Mouse (Mus musculus): ENCODE results near the gene Zmynd10. TPM values are rescaled to one million over a fixed set of nuclear protein-coding genes. Genes with fewer than 3 reads are reported as not detected.
"Not testable (repeated sequence)": the region's sequence is repeated elsewhere in the genome, so short reads cannot be mapped to it uniquely, and the experiment has no call there.

Zmynd10 gene
- polyA plus RNA-seq, 1 experiment from 2014 or later: 0.22 TPM

- ATAC-seq (ENCODE audit: insufficient number of reproducible peaks, low FRiP score): no peak
- Histone ChIP-seq H3K27ac (ENCODE audit: poor library complexity, severe bottlenecking) (no peak overlapping the region), H3K4me2 (peak overlapping the region; percentile 91), H3K36me3 (peaks cover 46% of the 10 kb centered on the region), H3K27me3 (replicated peaks) (no peaks in the 10 kb centered on the region), H3K4me1 (replicated peaks) (peaks cover 48% of the 10 kb centered on the region), H3K9me3 (replicated peaks) (no peaks in the 10 kb centered on the region), H3K9ac (0 out of 2 replicates have a peak overlapping the region, but pooled peaks have one; percentile 88), H3K4me3 (peak overlapping the region; percentile 88)
- 85% methylated on average over 22 of the region's 22 CpGs for WGBS
These were observed 24.6 kb downstream of the Zmynd10 start for GRCm38 (mm10) chr9:107571534-107572326.

- 98% methylated on average over 2 of the region's 2 CpGs for WGBS
- Histone ChIP-seq H3K27ac (ENCODE audit: poor library complexity, severe bottlenecking) (no peak overlapping the region), H3K27me3 (replicated peaks) (no peaks in the 10 kb centered on the region), H3K4me1 (replicated peaks) (peaks cover 48% of the 10 kb centered on the region), H3K9ac (no peak overlapping the region), H3K9me3 (replicated peaks) (no peaks in the 10 kb centered on the region), H3K4me2 (no peak overlapping the region), H3K36me3 (peaks cover 46% of the 10 kb centered on the region), H3K4me3 (no peak overlapping the region)
- ATAC-seq (ENCODE audit: insufficient number of reproducible peaks, low FRiP score): no peak
These were observed 25.2 kb downstream of the Zmynd10 start for GRCm38 (mm10) chr9:107572327-107572662.

- not testable (repeated sequence) for H3K4me3 ChIP-seq; H3K9me3 ChIP-seq (replicated peaks); H3K27ac ChIP-seq (ENCODE audit: poor library complexity, severe bottlenecking); H3K9ac ChIP-seq; H3K27me3 ChIP-seq (replicated peaks); H3K4me2 ChIP-seq; ATAC-seq (ENCODE audit: insufficient number of reproducible peaks, low FRiP score)
- peaks cover 46% of the 10 kb centered on the region for H3K36me3 ChIP-seq
- WGBS: 75% methylated on average over 6 of the region's 6 CpGs
- peaks cover 46% of the 10 kb centered on the region for H3K4me1 ChIP-seq (replicated peaks)
These were observed 26.7 kb downstream of the Zmynd10 start for GRCm38 (mm10) chr9:107573774-107574173.

- no peak overlapping the region for H3K27ac ChIP-seq (ENCODE audit: poor library complexity, severe bottlenecking)
These were observed 28.7 kb downstream of the Zmynd10 start for GRCm38 (mm10) chr9:107575579-107576356.

GRCm38 (mm10) chr9:107576357-107577107 lies 29.4 kb downstream of the Zmynd10 start, which contains the start of gene Hyal1:
TSS of gene Hyal1 (plus strand) at chr9:107576927.
- 26% methylated on average over 16 of the region's 16 CpGs for WGBS
- Histone ChIP-seq H3K4me1 (replicated peaks) (peaks cover 40% of the 10 kb centered on the region), H3K36me3 (peaks cover 32% of the 10 kb centered on the region), H3K9me3 (replicated peaks) (no peaks in the 10 kb centered on the region), H3K27me3 (replicated peaks) (no peaks in the 10 kb centered on the region), H3K9ac (peak within 1 kb of the TSS; percentile 58), H3K27ac (ENCODE audit: poor library complexity, severe bottlenecking) (no peak within 1 kb of the TSS; the same call in 1 of the 2 replicates), H3K4me3 (peak within 1 kb of the TSS; percentile 40), H3K4me2 (peak within 1 kb of the TSS; percentile 70)
- peak; percentile 84 for ATAC-seq (ENCODE audit: insufficient number of reproducible peaks, low FRiP score)

More at GRCm38 (mm10) chr9:107575579-107576356, 28.7 kb downstream of the Zmynd10 start:
- Histone ChIP-seq H3K36me3 (peaks cover 40% of the 10 kb centered on the region), H3K4me2 (no peak overlapping the region), H3K9ac (no peak overlapping the region), H3K4me1 (replicated peaks) (peaks cover 43% of the 10 kb centered on the region), H3K27me3 (replicated peaks) (no peaks in the 10 kb centered on the region), H3K9me3 (replicated peaks) (no peaks in the 10 kb centered on the region), H3K4me3 (no peak overlapping the region)
- no peak for ATAC-seq (ENCODE audit: insufficient number of reproducible peaks, low FRiP score)
- 85% methylated on average over 14 of the region's 14 CpGs for WGBS

- Histone ChIP-seq H3K4me2 (no peak overlapping the region), H3K27me3 (replicated peaks) (no peaks in the 10 kb centered on the region), H3K27ac (ENCODE audit: poor library complexity, severe bottlenecking) (no peak overlapping the region), H3K9ac (no peak overlapping the region), H3K4me3 (no peak overlapping the region), H3K36me3 (peaks cover 19% of the 10 kb centered on the region), H3K9me3 (replicated peaks) (no peaks in the 10 kb centered on the region), H3K4me1 (replicated peaks) (peaks cover 38% of the 10 kb centered on the region)
- 89% methylated on average over 10 of the region's 10 CpGs for WGBS
- ATAC-seq (ENCODE audit: insufficient number of reproducible peaks, low FRiP score): no peak
These were observed 30.8 kb downstream of the Zmynd10 start for GRCm38 (mm10) chr9:107577871-107578270.

- 69% methylated on average over 3 of the region's 3 CpGs for WGBS
- H3K4me1 ChIP-seq (replicated peaks): peaks cover 38% of the 10 kb centered on the region
- no peaks in the 10 kb centered on the region for H3K27me3 ChIP-seq (replicated peaks)
- H3K4me3 ChIP-seq: no peak within 1 kb of the TSS
- H3K4me2 ChIP-seq: 0 out of 2 replicates have a peak within 1 kb of the TSS, but pooled peaks have one; percentile 94
- H3K36me3 ChIP-seq: peaks cover 19% of the 10 kb centered on the region
- ATAC-seq (ENCODE audit: insufficient number of reproducible peaks, low FRiP score): no peak
- no peak within 1 kb of the TSS for H3K27ac ChIP-seq (ENCODE audit: poor library complexity, severe bottlenecking)
- peak within 1 kb of the TSS; percentile 14; the same call in 1 of the 2 replicates for H3K9ac ChIP-seq
- H3K9me3 ChIP-seq (replicated peaks): no peaks in the 10 kb centered on the region
These were observed 31.5 kb downstream of the Zmynd10 start, which contains the start of gene Naa80 for GRCm38 (mm10) chr9:107578587-107578986. TSS of gene Naa80 (plus strand) at chr9:107578887.

- H3K27me3 ChIP-seq (replicated peaks): no peaks in the 10 kb centered on the region
- H3K4me2 ChIP-seq: 0 out of 2 replicates have a peak overlapping the region, but pooled peaks have one; percentile 94
- H3K4me1 ChIP-seq (replicated peaks): peaks cover 38% of the 10 kb centered on the region
- peak overlapping the region; percentile 14; the same call in 1 of the 2 replicates for H3K9ac ChIP-seq
- peaks cover 19% of the 10 kb centered on the region for H3K36me3 ChIP-seq
- no peak for ATAC-seq (ENCODE audit: insufficient number of reproducible peaks, low FRiP score)
- no peaks in the 10 kb centered on the region for H3K9me3 ChIP-seq (replicated peaks)
- H3K27ac ChIP-seq (ENCODE audit: poor library complexity, severe bottlenecking): no peak overlapping the region
- H3K4me3 ChIP-seq: no peak overlapping the region
- 90% methylated on average over 14 of the region's 14 CpGs for WGBS
These were observed 32.2 kb downstream of the Zmynd10 start for GRCm38 (mm10) chr9:107579023-107579900.

- Histone ChIP-seq H3K9me3 (replicated peaks) (no peaks in the 10 kb centered on the region), H3K4me1 (replicated peaks) (peaks cover 38% of the 10 kb centered on the region), H3K4me3 (peak within 1 kb of the TSS; percentile 67), H3K27ac (ENCODE audit: poor library complexity, severe bottlenecking) (peak within 1 kb of the TSS; percentile 93), H3K4me2 (peak within 1 kb of the TSS; percentile 94), H3K27me3 (replicated peaks) (no peaks in the 10 kb centered on the region), H3K9ac (peak within 1 kb of the TSS; percentile 87), H3K36me3 (peaks cover 11% of the 10 kb centered on the region)
- ATAC-seq (ENCODE audit: insufficient number of reproducible peaks, low FRiP score): peak; percentile 79
- WGBS: 0% methylated on average over 32 of the region's 32 CpGs
These were observed 33.6 kb downstream of the Zmynd10 start, which contains the start of gene Hyal3 for GRCm38 (mm10) chr9:107580501-107581317. TSS of gene Hyal3 (plus strand) at chr9:107580818.
